ENCODE assay signal across 8 mouse cellular contexts in the genomic region with DNA sequence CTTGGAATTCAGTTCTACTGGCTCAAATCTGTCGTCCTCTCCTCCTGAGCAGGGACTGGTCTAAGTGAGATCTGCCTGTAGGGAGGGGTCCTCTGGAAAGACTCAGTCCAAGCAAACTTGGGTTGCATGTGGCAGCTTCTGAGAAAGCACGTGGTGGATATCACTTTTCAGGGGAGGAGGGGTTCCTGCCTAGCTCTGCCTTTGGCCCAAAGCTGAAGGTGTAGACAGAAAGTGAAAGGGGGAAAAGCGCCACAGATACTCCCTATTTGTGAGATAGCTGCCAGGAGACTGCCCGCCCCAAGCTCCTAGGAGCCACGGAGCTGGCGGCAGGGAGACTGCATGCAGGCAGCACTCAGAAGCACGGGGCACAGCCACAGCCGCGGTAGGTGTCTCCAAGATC. TPM values are rescaled to one million over a fixed set of nuclear protein-coding genes. Genes with fewer than 3 reads are reported as not detected.
DNase-seq lines count a peak whose midpoint lies in the region; ATAC-seq and TF ChIP-seq lines count a peak whose summit lies in the region.

No protein-coding gene starts in this region.

- no peaks in the 10 kb centered on the region for H3K27me3 ChIP-seq in liver, adult 2 months (ENCODE audit: control insufficient read depth, insufficient read depth, low read length)
- H3K27me3 ChIP-seq in embryonic facial prominence, embryonic 13.5 days = peaks cover 29% of the 10 kb centered on the region
- H3K27me3 ChIP-seq in kidney, postnatal 0 days (ENCODE audit: insufficient read depth, low read length) = no peaks in the 10 kb centered on the region
- no peaks in the 10 kb centered on the region for H3K27me3 ChIP-seq in neural tube, embryonic 14.5 days (ENCODE audit: control insufficient read depth, insufficient read depth, low read length)

- H3K27ac ChIP-seq in liver, adult 2 months (replicated peaks; ENCODE audit: insufficient read depth, low read depth, low read length) = no peak overlapping the region
- no peak overlapping the region for H3K27ac ChIP-seq in embryonic facial prominence, embryonic 13.5 days
- H3K27ac ChIP-seq in kidney, postnatal 0 days = peak overlapping the region; percentile 71
- no peak overlapping the region for H3K27ac ChIP-seq in neural tube, embryonic 14.5 days (ENCODE audit: low read depth, low read length)
- H3K27ac ChIP-seq in left cerebral cortex, adult 2 months = no peak overlapping the region

- whole genome bisulfite sequencing in liver, adult 2 months = 6% methylated on average over 9 of the region's 9 CpGs
- WGBS in embryonic facial prominence, embryonic 13.5 days = 6% methylated on average over 9 of the region's 9 CpGs
- WGBS in kidney, postnatal 0 days = 2% methylated on average over 9 of the region's 9 CpGs
- 9% methylated on average over 9 of the region's 9 CpGs for WGBS in neural tube, embryonic 14.5 days

- H3K4me2 ChIP-seq in embryonic facial prominence, embryonic 13.5 days = peak overlapping the region; percentile 52
- H3K4me2 ChIP-seq in kidney, postnatal 0 days (ENCODE audit: low read length) = peak overlapping the region; percentile 48
- 0 out of 2 replicates have a peak overlapping the region, but pooled peaks have one; percentile 0 for H3K4me2 ChIP-seq in neural tube, embryonic 14.5 days (ENCODE audit: low read depth, low read length)

- no peak for DNase-seq in liver, adult 2 months (ENCODE audit: extremely low read depth, low read depth, low spot score)
- no peak for DNase-seq in liver
- DNase-seq in kidney, postnatal 0 days (ENCODE audit: low spot score) = peak; percentile 40
- no peak for DNase-seq in cerebellum, adult 9-10 months
- no peak for DNase-seq in thymus, adult 18-20 months
- no peak for DNase-seq in left cerebral cortex, adult 2 months (ENCODE audit: extremely low spot score in 1 of 2, low spot score in 2 of 2)

- ATAC-seq in embryonic facial prominence, embryonic 13.5 days (ENCODE audit: insufficient number of reproducible peaks, insufficient read depth, low FRiP score, low TSS enrichment, low read depth) = no peak
- ATAC-seq in kidney, postnatal 0 days (replicated peaks; ENCODE audit: low FRiP score, low read depth) = no peak
- no peak for ATAC-seq in neural tube, embryonic 14.5 days (ENCODE audit: low read depth)

- TF ChIP-seq CTCF in liver, adult 2 months (IDR thresholded peaks at IDR 0.05; ENCODE audit: low read depth, low read length) = no peak
- TF ChIP-seq CTCF in kidney, postnatal 0 days (IDR thresholded peaks at IDR 0.05; ENCODE audit: low read depth) = no peak
- TF ChIP-seq CTCF in left cerebral cortex, adult 2 months (IDR thresholded peaks at IDR 0.05) = no peak

- no peak for TF ChIP-seq POLR2A in liver, adult 2 months (IDR thresholded peaks at IDR 0.05; ENCODE audit: extremely low read depth, insufficient read depth, low read length)

- H3K9ac ChIP-seq in liver, adult 2 months (ENCODE audit: low read depth, low read length) = peak overlapping the region; percentile 38; the same call in 1 of the 2 replicates
- peak overlapping the region; percentile 52; the same call in 1 of the 2 replicates for H3K9ac ChIP-seq in embryonic facial prominence, embryonic 13.5 days
- H3K9ac ChIP-seq in kidney, postnatal 0 days (ENCODE audit: low read depth, low read length) = peak overlapping the region; percentile 27; the same call in 1 of the 2 replicates
- H3K9ac ChIP-seq in neural tube, embryonic 14.5 days (replicated peaks; ENCODE audit: low read depth, low read length) = no peak overlapping the region; the same call in 1 of the 2 replicates

- peak overlapping the region; percentile 49 for H3K4me3 ChIP-seq in liver, adult 2 months (ENCODE audit: insufficient read depth, low read depth, low read length)
- peak overlapping the region; percentile 26 for H3K4me3 ChIP-seq in embryonic facial prominence, embryonic 13.5 days
- H3K4me3 ChIP-seq in kidney, postnatal 0 days (replicated peaks; ENCODE audit: low read depth, low read length) = peak overlapping the region; percentile 16; the same call in 1 of the 2 replicates
- no peak overlapping the region for H3K4me3 ChIP-seq in neural tube, embryonic 14.5 days (ENCODE audit: low read depth, low read length)
- no peak overlapping the region for H3K4me3 ChIP-seq in left cerebral cortex, adult 2 months

- no peaks in the 10 kb centered on the region for H3K79me2 ChIP-seq in liver, adult 2 months (ENCODE audit: control insufficient read depth, insufficient read depth, low read length)

- intact Hi-C loops in left cerebral cortex, adult 2 months (cut with DNase I) = no loop called here

- no peaks in the 10 kb centered on the region for H3K36me3 ChIP-seq in liver, adult 2 months (ENCODE audit: control insufficient read depth, insufficient read depth, low read length)
- no peaks in the 10 kb centered on the region for H3K36me3 ChIP-seq in embryonic facial prominence, embryonic 13.5 days
- H3K36me3 ChIP-seq in kidney, postnatal 0 days (ENCODE audit: insufficient read depth, low read length) = no peaks in the 10 kb centered on the region
- H3K36me3 ChIP-seq in neural tube, embryonic 14.5 days (ENCODE audit: control insufficient read depth, insufficient read depth, low read length) = no peaks in the 10 kb centered on the region

- no peaks in the 10 kb centered on the region for H3K9me3 ChIP-seq in embryonic facial prominence, embryonic 13.5 days
- H3K9me3 ChIP-seq in kidney, postnatal 0 days (replicated peaks; ENCODE audit: low read length) = no peaks in the 10 kb centered on the region
- H3K9me3 ChIP-seq in neural tube, embryonic 14.5 days (ENCODE audit: control insufficient read depth, low read length) = no peaks in the 10 kb centered on the region

- H3K4me1 ChIP-seq in liver, adult 2 months (ENCODE audit: control insufficient read depth, insufficient read depth, low read length) = peaks cover 3% of the 10 kb centered on the region; the same call in 1 of the 2 replicates
- H3K4me1 ChIP-seq in embryonic facial prominence, embryonic 13.5 days = peaks cover 9% of the 10 kb centered on the region; the same call in 1 of the 2 replicates
- H3K4me1 ChIP-seq in kidney, postnatal 0 days (replicated peaks; ENCODE audit: insufficient read depth, low read length) = no peaks in the 10 kb centered on the region
- H3K4me1 ChIP-seq in neural tube, embryonic 14.5 days (ENCODE audit: control insufficient read depth, insufficient read depth, low read length) = no peaks in the 10 kb centered on the region

RNA-seq across cellular contexts. Expression of a gene that starts 9.6 kb away (rescaled TPM):
- 1.0 and 2.2 TPM in 2 replicates for total RNA-seq in liver, adult 2 months (2014; rRNA removed)
- polyA plus RNA-seq in liver, adult 2 months (2012; rRNA removed) = 0.51 and 1.1 TPM in 2 replicates
- 0.30 TPM in 2 replicates for polyA plus RNA-seq in embryonic facial prominence, embryonic 13.5 days (2015; fragmentation: Nextera tagmentation; extraction: Ambion mirVana)
- 0.93 and 0.95 TPM in 2 replicates for polyA plus RNA-seq in kidney, postnatal 0 days (2015; fragmentation: Nextera tagmentation; extraction: Ambion mirVana)
- polyA plus RNA-seq in neural tube, embryonic 14.5 days (2014; fragmentation: Nextera tagmentation; extraction: Ambion mirVana) = 0.63 and 1.1 TPM in 2 replicates
- under 1 TPM in 1 of 2 experiments, not detected in 1; 0.18 TPM for total RNA-seq in left cerebral cortex, adult 2 months (2021)

RNA-seq across cellular contexts. Expression of a gene that starts 42.3 kb away (rescaled TPM):
- total RNA-seq in liver, adult 2 months (2014; rRNA removed) = 0.37 and 0.40 TPM in 2 replicates
- 0.05 and 0.24 TPM in 2 replicates for polyA plus RNA-seq in liver, adult 2 months (2012; rRNA removed)
- 22.9 and 24.4 TPM in 2 replicates for polyA plus RNA-seq in embryonic facial prominence, embryonic 13.5 days (2015; fragmentation: Nextera tagmentation; extraction: Ambion mirVana)
- polyA plus RNA-seq in kidney, postnatal 0 days (2015; fragmentation: Nextera tagmentation; extraction: Ambion mirVana) = 5.9 and 6.9 TPM in 2 replicates
- 48.6 and 49.3 TPM in 2 replicates for polyA plus RNA-seq in neural tube, embryonic 14.5 days (2014; fragmentation: Nextera tagmentation; extraction: Ambion mirVana)
- 10 to 100 TPM; 27.2 to 27.3 TPM for total RNA-seq in left cerebral cortex, adult 2 months (2021)

RNA-seq across cellular contexts. Expression of a gene that starts 53.4 kb away (rescaled TPM):
- 8.9 and 12.3 TPM in 2 replicates for total RNA-seq in liver, adult 2 months (2014; rRNA removed)
- 70.0 and 99.8 TPM in 2 replicates for polyA plus RNA-seq in liver, adult 2 months (2012; rRNA removed)
- 23.5 and 24.8 TPM in 2 replicates for polyA plus RNA-seq in embryonic facial prominence, embryonic 13.5 days (2015; fragmentation: Nextera tagmentation; extraction: Ambion mirVana)
- 17.3 and 21.7 TPM in 2 replicates for polyA plus RNA-seq in kidney, postnatal 0 days (2015; fragmentation: Nextera tagmentation; extraction: Ambion mirVana)
- 26.8 and 26.9 TPM in 2 replicates for polyA plus RNA-seq in neural tube, embryonic 14.5 days (2014; fragmentation: Nextera tagmentation; extraction: Ambion mirVana)
- 10 to 100 TPM; 68.7 to 72.3 TPM for total RNA-seq in left cerebral cortex, adult 2 months (2021)

RNA-seq across cellular contexts. Expression of a gene that starts 55.7 kb away (rescaled TPM):
- 11.6 and 13.4 TPM in 2 replicates for total RNA-seq in liver, adult 2 months (2014; rRNA removed)
- polyA plus RNA-seq in liver, adult 2 months (2012; rRNA removed) = 8.5 and 9.8 TPM in 2 replicates
- polyA plus RNA-seq in embryonic facial prominence, embryonic 13.5 days (2015; fragmentation: Nextera tagmentation; extraction: Ambion mirVana) = 37.9 and 42.0 TPM in 2 replicates
- 32.5 and 35.0 TPM in 2 replicates for polyA plus RNA-seq in kidney, postnatal 0 days (2015; fragmentation: Nextera tagmentation; extraction: Ambion mirVana)
- 68.8 and 89.2 TPM in 2 replicates for polyA plus RNA-seq in neural tube, embryonic 14.5 days (2014; fragmentation: Nextera tagmentation; extraction: Ambion mirVana)
- total RNA-seq in left cerebral cortex, adult 2 months (2021) = 100 to 1,000 TPM; 105 to 106 TPM

Comparison
In these comparisons a context has a peak if more than half of its experiments do, and no peak if none do; other contexts are left out.
1. H3K4me3 ChIP-seq: peak in liver, adult 2 months (single experiment), embryonic facial prominence, embryonic 13.5 days (single experiment) and kidney, postnatal 0 days (single experiment); none in neural tube, embryonic 14.5 days (single experiment) and left cerebral cortex, adult 2 months (single experiment).
2. H3K4me2 ChIP-seq: peak in every context shown above with its lines; median percentile 52 in embryonic facial prominence, embryonic 13.5 days; 48 in kidney, postnatal 0 days; 0 in neural tube, embryonic 14.5 days.